11 mouse cellular contexts compared by ENCODE assay signal in genomic region chr4:32279842-32280241, GRCm38 (mm10). TPM values are rescaled to one million over a fixed set of nuclear protein-coding genes. Genes with fewer than 3 reads are reported as not detected.
DNase-seq lines count a peak whose midpoint lies in the region; ATAC-seq lines count a peak whose summit lies in the region.
"Had no signal": no experiment of that assay in that cellular context is flagged by ENCODE, and none has a peak within 500 bp of the region (broad histone marks: within the 10 kb centered on the region; RNA-seq: fewer than 3 reads in every experiment).

No protein-coding gene starts in this region.

- H3K36me3 ChIP-seq in forebrain, embryonic 12.5 days (replicated peaks) = no peaks in the 10 kb centered on the region
- no peaks in the 10 kb centered on the region for H3K36me3 ChIP-seq in forebrain, embryonic 11.5 days (ENCODE audit: control insufficient read depth, insufficient read depth, low read length)
- no peaks in the 10 kb centered on the region for H3K36me3 ChIP-seq in lung, embryonic 15.5 days
- peaks cover 4% of the 10 kb centered on the region; the same call in 1 of the 2 replicates for H3K36me3 ChIP-seq in embryonic facial prominence, embryonic 10.5 days (replicated peaks)
- no peaks in the 10 kb centered on the region for H3K36me3 ChIP-seq in hindbrain, embryonic 15.5 days
- H3K36me3 ChIP-seq: neural tube, embryonic 12.5 days had no signal

- WGBS in forebrain, embryonic 12.5 days = 76% methylated on average over 1 of the region's 1 CpGs
- WGBS in forebrain, embryonic 11.5 days = 84% methylated on average over 1 of the region's 1 CpGs
- WGBS in lung, embryonic 15.5 days = 81% methylated on average over 1 of the region's 1 CpGs
- 81% methylated on average over 1 of the region's 1 CpGs for WGBS in embryonic facial prominence, embryonic 10.5 days
- WGBS in hindbrain, embryonic 15.5 days = 96% methylated on average over 1 of the region's 1 CpGs

- DNase-seq in forebrain, embryonic 11.5 days (ENCODE audit: low spot score) = no peak
- no peak for DNase-seq in lung, adult 18-20 months
- DNase-seq in embryonic facial prominence, embryonic 10.5 days (ENCODE audit: low spot score) = peak; percentile 33
- DNase-seq in adrenal gland, postnatal 14 days = no peak
- DNase-seq in right cerebral cortex, postnatal 25 days = no peak
- DNase-seq: cerebellum, adult 2 months; kidney, adult 8-10 months had no signal

- H3K9me3 ChIP-seq in forebrain, embryonic 12.5 days = no peaks in the 10 kb centered on the region
- no peaks in the 10 kb centered on the region for H3K9me3 ChIP-seq in forebrain, embryonic 11.5 days (ENCODE audit: control insufficient read depth, low read length)
- no peaks in the 10 kb centered on the region for H3K9me3 ChIP-seq in lung, embryonic 15.5 days
- H3K9me3 ChIP-seq in embryonic facial prominence, embryonic 10.5 days = no peaks in the 10 kb centered on the region
- no peaks in the 10 kb centered on the region for H3K9me3 ChIP-seq in hindbrain, embryonic 15.5 days
- H3K9me3 ChIP-seq: neural tube, embryonic 12.5 days had no signal

- H3K9ac ChIP-seq in forebrain, embryonic 12.5 days = no peak overlapping the region
- H3K9ac ChIP-seq in forebrain, embryonic 11.5 days (ENCODE audit: low read length) = no peak overlapping the region
- H3K9ac ChIP-seq in lung, embryonic 15.5 days = no peak overlapping the region
- no peak overlapping the region for H3K9ac ChIP-seq in hindbrain, embryonic 15.5 days
- H3K9ac ChIP-seq: neural tube, embryonic 12.5 days had no signal

- H3K4me1 ChIP-seq in forebrain, embryonic 12.5 days = no peaks in the 10 kb centered on the region; the same call in 1 of the 2 replicates
- no peaks in the 10 kb centered on the region for H3K4me1 ChIP-seq in forebrain, embryonic 11.5 days (replicated peaks; ENCODE audit: control insufficient read depth, insufficient read depth, low read length)
- H3K4me1 ChIP-seq in lung, embryonic 15.5 days = peaks cover 13% of the 10 kb centered on the region; the same call in 1 of the 2 replicates
- H3K4me1 ChIP-seq in embryonic facial prominence, embryonic 10.5 days = peaks cover 11% of the 10 kb centered on the region
- peaks cover 3% of the 10 kb centered on the region for H3K4me1 ChIP-seq in hindbrain, embryonic 15.5 days (replicated peaks)
- H3K4me1 ChIP-seq: neural tube, embryonic 12.5 days had no signal

- no peak overlapping the region for H3K4me2 ChIP-seq in forebrain, embryonic 12.5 days
- no peak overlapping the region for H3K4me2 ChIP-seq in forebrain, embryonic 11.5 days (ENCODE audit: low read depth, low read length, severe bottlenecking)
- H3K4me2 ChIP-seq in lung, embryonic 15.5 days = no peak overlapping the region
- no peak overlapping the region for H3K4me2 ChIP-seq in hindbrain, embryonic 15.5 days
- H3K4me2 ChIP-seq: neural tube, embryonic 12.5 days had no signal

- no peak overlapping the region for H3K4me3 ChIP-seq in forebrain, embryonic 12.5 days (replicated peaks)
- no peak overlapping the region for H3K4me3 ChIP-seq in forebrain, embryonic 11.5 days (ENCODE audit: low read depth, low read length)
- H3K4me3 ChIP-seq in lung, embryonic 15.5 days = no peak overlapping the region
- H3K4me3 ChIP-seq in embryonic facial prominence, embryonic 10.5 days = no peak overlapping the region
- no peak overlapping the region for H3K4me3 ChIP-seq in hindbrain, embryonic 15.5 days
- H3K4me3 ChIP-seq: neural tube, embryonic 12.5 days had no signal

- H3K27me3 ChIP-seq in forebrain, embryonic 12.5 days = no peaks in the 10 kb centered on the region
- H3K27me3 ChIP-seq in forebrain, embryonic 11.5 days (ENCODE audit: control insufficient read depth, insufficient read depth, low read length) = no peaks in the 10 kb centered on the region
- H3K27me3 ChIP-seq in lung, embryonic 15.5 days = no peaks in the 10 kb centered on the region
- no peaks in the 10 kb centered on the region for H3K27me3 ChIP-seq in embryonic facial prominence, embryonic 10.5 days (replicated peaks; ENCODE audit: low read depth, poor library complexity, severe bottlenecking)
- no peaks in the 10 kb centered on the region for H3K27me3 ChIP-seq in hindbrain, embryonic 15.5 days
- H3K27me3 ChIP-seq: neural tube, embryonic 12.5 days had no signal

- 0 out of 2 replicates have a peak, but pooled peaks have one; percentile 23 for ATAC-seq in forebrain, embryonic 12.5 days (ENCODE audit: low FRiP score)
- ATAC-seq in forebrain, embryonic 11.5 days (replicated peaks; ENCODE audit: low FRiP score) = no peak
- peak; percentile 64 for ATAC-seq in lung, embryonic 15.5 days (ENCODE audit: borderline replicate concordance, extremely low read depth, low FRiP score, low TSS enrichment)
- ATAC-seq in hindbrain, embryonic 15.5 days (ENCODE audit: low FRiP score, low read depth) = peak; percentile 77

- no peak overlapping the region for H3K27ac ChIP-seq in forebrain, embryonic 12.5 days
- H3K27ac ChIP-seq in forebrain, embryonic 11.5 days (ENCODE audit: low read depth, low read length) = no peak overlapping the region
- peak overlapping the region; percentile 19; the same call in 1 of the 2 replicates for H3K27ac ChIP-seq in lung, embryonic 15.5 days
- 0 out of 2 replicates have a peak overlapping the region, but pooled peaks have one; percentile 57 for H3K27ac ChIP-seq in embryonic facial prominence, embryonic 10.5 days (replicated peaks)
- H3K27ac ChIP-seq in hindbrain, embryonic 15.5 days (replicated peaks) = no peak overlapping the region
- H3K27ac ChIP-seq: neural tube, embryonic 12.5 days had no signal

RNA-seq across cellular contexts. Expression of gene Bach2, which starts 41.2 kb away (rescaled TPM):
- polyA plus RNA-seq in forebrain, embryonic 12.5 days (2016; fragmentation: Nextera tagmentation; extraction: Ambion mirVana) = 22.3 and 27.7 TPM in 2 replicates
- polyA plus RNA-seq in forebrain, embryonic 11.5 days (2014; fragmentation: Nextera tagmentation; extraction: Ambion mirVana) = 16.2 and 17.3 TPM in 2 replicates
- 8.7 and 10.5 TPM in 2 replicates for polyA plus RNA-seq in lung, embryonic 15.5 days (2015; fragmentation: Nextera tagmentation; extraction: Ambion mirVana)
- polyA plus RNA-seq in embryonic facial prominence, embryonic 10.5 days (2016; fragmentation: Nextera tagmentation; extraction: Ambion mirVana) = 12.2 and 12.4 TPM in 2 replicates
- polyA plus RNA-seq in hindbrain, embryonic 15.5 days (2015; fragmentation: Nextera tagmentation; extraction: Ambion mirVana) = 24.5 and 27.4 TPM in 2 replicates
- 7.3 and 18.0 TPM in 2 replicates for total RNA-seq in adrenal gland, postnatal 14 days (2021)

Comparison
In these comparisons a context has a peak if more than half of its experiments do, and no peak if none do; other contexts are left out.
1. H3K27ac ChIP-seq: peak in lung, embryonic 15.5 days (single experiment) and embryonic facial prominence, embryonic 10.5 days (single experiment); none in forebrain, embryonic 12.5 days (single experiment), forebrain, embryonic 11.5 days (single experiment) and hindbrain, embryonic 15.5 days (single experiment).